In the genomic region with DNA sequence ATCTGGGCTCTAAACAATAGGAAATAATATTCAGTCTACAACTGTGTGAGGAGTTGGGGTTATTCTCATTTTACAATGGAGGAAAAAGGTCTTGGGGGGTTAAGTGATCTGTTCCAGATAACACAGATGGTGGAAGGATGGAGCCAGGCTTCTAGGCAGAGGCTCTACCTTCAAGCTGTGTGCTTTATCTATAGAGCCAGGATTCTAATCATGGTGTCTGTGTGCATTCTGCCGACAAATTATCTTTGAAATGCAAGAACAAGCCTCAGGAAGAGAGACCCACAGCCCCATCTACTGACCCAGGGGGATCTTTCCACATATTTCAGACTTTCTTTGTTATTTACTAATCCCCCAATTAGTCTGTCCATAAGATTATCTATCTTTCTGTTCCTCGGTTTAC, we compare ENCODE assay signal across 26 mouse cellular contexts.
"Had no signal": no experiment of that assay in that cellular context is flagged by ENCODE, and none has a peak within 500 bp of the region (broad histone marks: within the 10 kb centered on the region; RNA-seq: fewer than 3 reads in every experiment).

No protein-coding gene starts in this region.

- H3K27me3 ChIP-seq: heart, embryonic 12.5 days; hindbrain, embryonic 13.5 days; hindbrain, embryonic 15.5 days; intestine, embryonic 15.5 days; kidney, embryonic 15.5 days; limb, embryonic 13.5 days; limb, embryonic 15.5 days; liver, embryonic 12.5 days had no signal

- H3K36me3 ChIP-seq: heart, embryonic 10.5 days; heart, embryonic 12.5 days; hindbrain, embryonic 10.5 days; hindbrain, embryonic 13.5 days; hindbrain, embryonic 15.5 days; intestine, embryonic 15.5 days; kidney, embryonic 15.5 days; limb, embryonic 13.5 days; limb, embryonic 15.5 days; liver, embryonic 12.5 days had no signal

- H3K4me1 ChIP-seq: heart, embryonic 10.5 days; heart, embryonic 12.5 days; hindbrain, embryonic 10.5 days; hindbrain, embryonic 15.5 days; intestine, embryonic 15.5 days; kidney, embryonic 15.5 days; limb, embryonic 13.5 days; limb, embryonic 15.5 days; liver, embryonic 12.5 days had no signal

- ATAC-seq: inflammation-experienced regulatory T-cells, adult 6 months; intestine, embryonic 15.5 days; liver, embryonic 12.5 days had no signal

- H3K9me3 ChIP-seq: heart, embryonic 10.5 days; heart, embryonic 12.5 days; hindbrain, embryonic 10.5 days; hindbrain, embryonic 13.5 days; hindbrain, embryonic 15.5 days; intestine, embryonic 15.5 days; kidney, embryonic 15.5 days; limb, embryonic 13.5 days; limb, embryonic 15.5 days; liver, embryonic 12.5 days had no signal

- H3K4me2 ChIP-seq: heart, embryonic 12.5 days; hindbrain, embryonic 13.5 days; hindbrain, embryonic 15.5 days; intestine, embryonic 15.5 days; kidney, embryonic 15.5 days; limb, embryonic 13.5 days; limb, embryonic 15.5 days; liver, embryonic 12.5 days had no signal

- DNase-seq: gastrocnemius, adult 2 months; gastrocnemius, postnatal 10 days; gastrocnemius, postnatal 25 days; heart, adult 18-20 months; heart, postnatal 10 days; heart, postnatal 4 days; kidney, adult 11 months; kidney, adult 2 months; kidney, adult 9 months; kidney, postnatal 14 days; kidney, postnatal 36 days; layer of hippocampus, adult 9-11 months; layer of hippocampus, postnatal 36 days had no signal

- H3K4me3 ChIP-seq: gastrocnemius, adult 2 months; heart, embryonic 10.5 days; heart, embryonic 12.5 days; hindbrain, embryonic 10.5 days; hindbrain, embryonic 13.5 days; hindbrain, embryonic 15.5 days; intestine, embryonic 15.5 days; kidney, embryonic 15.5 days; limb, embryonic 13.5 days; limb, embryonic 15.5 days; liver, embryonic 12.5 days had no signal

- H3K27ac ChIP-seq: gastrocnemius, adult 2 months; heart, embryonic 10.5 days; hindbrain, embryonic 10.5 days; hindbrain, embryonic 13.5 days; hindbrain, embryonic 15.5 days; intestine, embryonic 15.5 days; kidney, embryonic 15.5 days; kidney, postnatal 0 days; limb, embryonic 13.5 days; limb, embryonic 15.5 days; liver, embryonic 12.5 days; liver, embryonic 14.5 days had no signal

- H3K9ac ChIP-seq: heart, embryonic 12.5 days; hindbrain, embryonic 13.5 days; hindbrain, embryonic 15.5 days; intestine, embryonic 15.5 days; kidney, embryonic 15.5 days; limb, embryonic 13.5 days; limb, embryonic 15.5 days; liver, embryonic 12.5 days; liver, embryonic 14.5 days had no signal
